Mouse (Mus musculus) left cerebral cortex, adult 9 months (tissue): ENCODE data around the gene Slc39a9.

Source experiments
- DNase-seq, 2 experiments: peaks; one replicate each; pipeline ENCODE4 v3.0.0; 2022; ENCODE audit warnings: low spot score in 2 of 2

Gene Slc39a9

DNA sequence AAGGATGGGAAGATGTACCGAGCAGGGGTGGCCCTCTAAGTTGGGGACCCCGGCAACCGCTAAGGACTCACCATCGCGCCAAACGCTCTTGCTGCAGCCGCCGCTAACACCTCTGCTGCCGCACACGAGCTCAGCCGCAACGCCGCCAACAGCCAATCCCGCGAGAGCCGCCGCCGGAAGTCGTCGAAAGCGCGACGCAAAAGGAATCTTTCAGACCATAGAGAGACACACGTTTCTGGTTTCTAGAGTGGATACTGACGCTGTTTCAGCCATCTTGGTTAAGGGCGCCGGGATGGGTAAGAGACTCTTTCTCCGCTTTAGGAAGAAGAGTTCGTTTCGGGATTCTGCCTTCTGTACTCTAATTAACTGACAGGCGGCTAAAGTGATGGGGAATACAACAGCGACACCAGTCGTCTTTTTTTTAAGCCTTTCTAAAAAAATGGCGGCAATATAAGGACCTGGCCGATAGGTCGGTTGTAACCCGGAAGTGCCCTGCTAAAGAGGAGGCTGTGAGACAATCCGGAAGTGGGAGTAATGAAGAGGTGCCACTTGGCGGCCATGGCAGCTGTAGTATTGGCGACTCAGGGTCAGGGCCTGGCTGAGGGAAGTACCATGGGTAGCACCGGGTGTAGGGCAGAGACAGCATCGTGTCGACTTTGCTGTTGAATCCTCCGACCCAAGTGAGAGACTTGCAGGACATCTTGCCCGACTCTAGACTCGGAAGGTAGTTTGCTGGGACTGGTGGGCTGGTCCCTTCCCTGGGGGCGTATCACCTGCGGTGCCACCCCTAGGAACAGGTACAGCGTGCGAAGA, at the start of gene Slc39a9, which contains the start of gene Erh:
Gene Slc39a9, plus strand, starts transcription at position 191 of the 813 bp plus-strand sequence.
Gene Erh, minus strand, starts transcription at position 649 of the 813 bp plus-strand sequence.
- DNase-seq, result peak; percentile 90 to 94

DNA sequence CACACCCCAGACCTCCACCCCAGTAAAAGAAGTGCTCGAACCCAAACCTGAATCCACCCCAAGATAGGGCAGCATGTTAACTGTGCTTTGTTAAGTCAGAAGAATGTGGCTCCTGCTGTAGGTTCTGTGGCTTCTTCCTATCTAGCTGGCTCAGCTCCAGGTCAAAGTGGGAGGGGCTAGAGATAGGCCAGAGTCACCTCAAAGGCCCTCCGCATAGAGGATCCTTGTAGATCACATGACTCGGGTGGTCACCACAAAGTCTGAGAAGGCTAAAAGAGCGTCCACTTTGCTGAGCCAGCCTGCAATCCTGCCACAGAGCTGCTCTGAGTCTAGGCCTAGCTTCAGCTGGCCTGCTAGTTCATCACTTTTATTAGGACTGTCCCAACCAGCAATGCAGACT, 49.5 kb upstream of the Slc39a9 start:
- DNase-seq, result no peak

DNA sequence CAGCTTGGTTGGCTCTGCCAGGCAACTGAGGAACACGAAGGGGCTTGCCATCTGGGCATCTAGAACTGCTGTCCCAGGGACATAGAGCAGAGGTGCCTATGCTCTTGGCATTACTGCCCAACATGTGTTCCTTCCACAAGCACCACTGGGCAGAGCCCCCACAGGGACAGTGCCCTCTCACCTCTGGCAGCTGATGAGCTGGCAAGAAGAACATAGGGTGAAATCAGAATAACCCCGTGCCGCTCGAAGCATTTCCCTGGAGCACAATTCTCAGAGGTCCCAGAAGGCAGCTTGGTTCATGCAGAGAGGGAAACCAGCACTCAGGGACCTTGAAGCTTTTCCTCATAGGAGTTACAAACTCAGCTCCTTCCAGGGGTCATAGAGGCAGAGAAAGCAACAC, 48.9 kb upstream of the Slc39a9 start:
- DNase-seq, result no peak

DNA sequence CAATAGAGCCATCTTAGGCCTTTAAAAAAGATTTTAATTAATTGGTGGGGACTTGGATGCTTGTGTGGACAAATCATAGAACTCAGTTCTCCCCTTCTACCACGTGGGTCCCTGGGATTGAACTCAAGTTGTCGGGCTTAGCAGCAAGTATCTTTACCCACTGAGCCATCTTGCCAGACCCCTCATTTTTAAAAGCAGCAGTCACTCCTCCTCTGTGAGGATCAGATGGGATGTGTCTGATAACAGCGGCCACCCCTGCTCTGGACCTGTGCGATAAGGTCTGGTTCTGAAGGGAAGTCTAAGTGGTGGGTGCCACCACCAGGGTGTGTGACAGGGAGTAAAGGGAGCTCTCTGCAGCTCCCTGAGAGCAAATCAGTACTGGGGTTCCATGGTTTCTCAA, 48.1 kb upstream of the Slc39a9 start:
- no peak for DNase-seq

DNA sequence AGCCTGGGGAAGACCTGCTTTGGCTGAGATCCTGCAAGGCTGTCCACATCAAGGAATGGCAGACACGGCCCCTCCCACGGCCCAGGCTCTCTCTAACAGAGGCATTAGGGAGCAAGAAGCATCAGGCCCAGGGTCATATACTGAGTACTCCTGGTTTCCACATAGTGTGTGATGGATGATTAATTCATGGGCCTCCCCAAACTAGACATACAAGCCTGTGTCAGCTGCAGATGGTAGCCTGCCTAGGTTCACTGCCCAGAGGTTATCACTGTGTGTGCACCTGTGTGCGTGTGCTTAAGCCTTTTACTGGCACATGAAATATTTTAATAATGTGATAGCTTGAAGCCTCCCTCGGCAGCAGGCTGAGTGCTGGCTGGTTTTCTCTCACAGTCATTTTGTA, 47.7 kb upstream of the Slc39a9 start:
- no peak for DNase-seq

DNA sequence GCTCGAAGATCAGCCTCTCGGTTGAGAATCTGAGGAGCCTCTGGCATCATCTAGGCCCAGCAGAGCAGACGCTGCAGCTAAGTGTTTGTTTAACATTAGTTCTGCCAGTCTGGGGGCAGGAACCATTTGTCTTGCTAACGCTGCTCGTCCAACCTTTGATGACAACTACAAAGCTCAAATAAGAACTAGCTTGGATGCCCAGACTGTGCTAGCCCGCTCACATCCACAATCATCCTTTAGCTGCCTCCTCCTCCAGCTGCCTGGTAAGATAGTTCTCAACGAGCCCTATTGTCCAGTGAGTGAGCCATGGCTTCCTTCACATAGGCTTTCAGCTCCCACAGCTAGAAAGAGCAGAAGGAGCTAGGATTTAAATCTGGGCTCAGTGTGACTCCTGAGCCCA, 45.4 kb upstream of the Slc39a9 start:
- no peak for DNase-seq

DNA sequence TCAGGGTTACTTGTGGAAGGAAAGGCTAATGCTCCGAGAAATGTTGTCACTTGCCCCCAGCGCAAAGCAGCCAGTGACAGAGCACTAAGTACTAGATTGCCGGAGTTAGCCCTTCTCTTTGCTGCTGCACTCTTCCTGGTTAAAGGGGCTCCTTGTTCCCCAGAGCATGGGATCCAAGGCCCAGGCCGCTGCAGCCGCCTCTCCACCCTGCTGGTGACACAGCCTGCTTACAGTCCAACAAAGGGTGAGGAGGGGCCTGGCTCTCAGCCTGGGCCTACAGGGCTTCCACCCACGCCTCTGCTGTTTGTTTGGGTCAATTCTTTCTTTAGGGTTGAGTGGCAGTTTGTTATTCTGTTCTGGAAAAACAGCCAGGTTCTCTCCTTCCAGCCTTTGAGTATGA, 44.9 kb upstream of the Slc39a9 start:
- peak in 1 of 2 experiments; percentile 50 for DNase-seq

DNA sequence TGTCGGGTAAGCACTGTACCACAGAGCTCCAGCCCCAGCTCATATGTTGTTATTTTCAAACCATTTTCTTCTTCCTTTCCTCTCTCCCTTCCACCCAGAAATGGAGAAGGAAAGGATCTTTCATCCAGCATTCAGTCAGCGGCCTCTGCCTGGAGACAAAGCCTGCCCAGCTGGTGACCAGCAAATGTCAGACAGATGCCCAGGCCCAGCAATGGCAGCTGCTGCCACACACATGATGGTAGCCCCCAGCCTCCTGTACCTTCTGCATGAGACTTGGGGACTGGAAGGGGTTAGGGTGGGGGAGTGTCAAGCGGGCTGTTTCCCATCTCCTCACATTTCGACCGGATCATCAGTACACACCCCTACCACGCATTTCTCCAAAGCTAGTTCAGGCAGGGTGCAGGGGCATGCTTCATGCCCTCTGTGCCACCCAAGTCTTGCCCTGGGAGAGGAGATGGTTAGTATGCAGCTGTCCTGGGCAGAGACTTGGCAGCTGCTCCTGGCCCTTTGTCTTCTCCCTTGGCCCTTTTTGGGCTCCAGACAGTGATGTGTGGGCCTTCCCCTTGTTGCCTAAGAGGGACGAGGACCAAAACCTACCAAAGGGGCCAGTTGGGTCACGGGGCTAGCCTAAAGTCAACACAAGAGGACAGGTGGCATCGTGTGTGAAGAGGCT, 42.0 kb upstream of the Slc39a9 start:
- no peak for DNase-seq

DNA sequence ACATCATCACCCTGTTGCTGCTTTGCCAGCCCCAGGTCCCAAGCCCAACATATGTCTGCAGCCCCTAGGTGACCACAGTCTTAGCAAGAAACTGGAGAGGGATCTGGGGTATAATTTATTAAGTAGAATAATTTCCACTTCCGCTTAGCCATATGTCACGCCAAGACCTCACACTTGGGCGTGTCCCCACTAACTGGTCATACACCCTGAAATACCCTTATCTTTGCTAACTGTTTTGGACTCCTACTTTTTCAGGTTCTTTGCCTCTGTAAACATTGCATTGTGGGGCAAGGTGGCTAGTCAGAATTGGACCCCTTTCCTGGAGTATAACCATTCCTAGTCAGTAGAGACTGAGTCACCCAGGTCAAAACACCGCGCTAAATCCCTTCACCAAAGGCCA, 41.3 kb upstream of the Slc39a9 start:
- DNase-seq, result no peak

DNA sequence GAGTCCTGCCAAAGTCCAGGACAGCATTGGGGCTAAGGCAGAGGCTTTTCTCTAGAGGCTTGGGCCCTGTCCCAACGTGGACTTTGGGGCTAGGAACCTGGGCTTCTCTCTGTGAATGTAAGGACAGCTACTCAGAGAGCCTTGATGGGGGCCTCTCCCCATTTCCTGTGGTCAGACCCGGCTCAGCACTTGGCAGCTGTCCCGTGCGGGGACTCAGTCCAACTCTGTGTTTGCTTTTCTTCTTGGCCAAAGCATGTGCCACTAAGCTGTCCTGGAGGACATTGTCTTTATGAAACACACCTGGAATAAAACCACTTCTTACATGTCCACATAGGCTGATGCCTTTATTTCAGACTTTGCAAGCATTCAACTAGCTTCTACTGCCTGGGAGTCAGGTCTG, 40.1 kb upstream of the Slc39a9 start:
- no peak for DNase-seq

DNA sequence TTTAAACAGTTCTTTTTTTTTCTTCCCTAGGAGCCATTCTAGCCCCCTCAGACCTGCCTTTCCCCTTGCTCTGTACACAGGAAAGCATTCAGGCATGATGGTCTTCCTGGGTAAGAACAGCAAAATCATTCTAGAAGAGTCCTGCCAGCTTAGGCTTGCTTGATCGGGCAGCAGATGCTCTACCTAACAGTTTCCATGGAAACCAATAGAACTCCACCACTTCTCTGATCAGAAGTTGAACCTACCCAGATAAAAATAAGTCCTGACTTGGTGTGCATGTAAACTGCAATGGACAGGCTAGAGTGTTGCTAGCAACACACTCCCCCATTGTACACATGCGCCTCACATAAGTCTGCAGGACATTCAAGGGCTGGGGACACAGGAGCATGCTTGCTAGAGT, 39.5 kb upstream of the Slc39a9 start:
- DNase-seq, result peak in 1 of 2 experiments; percentile 32

DNA sequence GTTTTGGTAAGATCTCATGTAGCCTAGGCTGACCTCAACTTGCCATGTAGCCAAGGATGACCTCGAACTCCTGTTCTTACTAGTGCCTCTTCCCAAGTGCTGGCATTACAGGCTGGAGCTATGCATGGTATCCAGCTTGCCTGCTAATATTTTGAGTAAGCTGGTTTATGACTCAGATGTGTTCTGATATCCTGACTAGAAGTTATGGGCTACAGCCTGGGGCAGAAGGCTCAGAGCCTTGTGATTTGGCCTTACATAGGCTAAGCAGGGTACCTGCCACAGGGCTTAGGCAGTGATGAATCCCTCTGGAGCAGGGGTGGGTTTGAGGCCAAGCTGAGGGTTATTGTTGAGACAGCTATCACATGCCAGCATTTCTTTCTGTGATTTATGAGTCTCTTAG, 35.1 kb upstream of the Slc39a9 start:
- no peak for DNase-seq

DNA sequence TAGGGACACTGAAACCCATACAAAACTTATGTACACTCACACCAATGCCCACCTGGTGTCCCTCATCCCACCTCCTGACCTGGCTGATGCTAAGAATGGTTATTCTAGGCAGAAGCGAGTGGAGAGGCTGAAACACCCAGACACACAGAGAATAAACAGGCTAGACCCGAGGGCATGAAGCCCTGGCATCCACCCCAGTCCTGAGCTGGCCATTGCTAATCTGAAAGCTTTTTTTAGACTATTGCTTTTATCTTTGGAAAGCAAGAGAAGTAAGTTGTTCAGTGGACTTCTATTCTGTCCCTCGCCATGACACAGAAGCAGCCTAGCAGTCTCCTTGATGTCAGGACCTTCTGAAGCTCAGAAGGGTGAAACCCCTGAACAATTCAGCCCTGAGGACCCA, 33.8 kb upstream of the Slc39a9 start:
- no peak for DNase-seq

DNA sequence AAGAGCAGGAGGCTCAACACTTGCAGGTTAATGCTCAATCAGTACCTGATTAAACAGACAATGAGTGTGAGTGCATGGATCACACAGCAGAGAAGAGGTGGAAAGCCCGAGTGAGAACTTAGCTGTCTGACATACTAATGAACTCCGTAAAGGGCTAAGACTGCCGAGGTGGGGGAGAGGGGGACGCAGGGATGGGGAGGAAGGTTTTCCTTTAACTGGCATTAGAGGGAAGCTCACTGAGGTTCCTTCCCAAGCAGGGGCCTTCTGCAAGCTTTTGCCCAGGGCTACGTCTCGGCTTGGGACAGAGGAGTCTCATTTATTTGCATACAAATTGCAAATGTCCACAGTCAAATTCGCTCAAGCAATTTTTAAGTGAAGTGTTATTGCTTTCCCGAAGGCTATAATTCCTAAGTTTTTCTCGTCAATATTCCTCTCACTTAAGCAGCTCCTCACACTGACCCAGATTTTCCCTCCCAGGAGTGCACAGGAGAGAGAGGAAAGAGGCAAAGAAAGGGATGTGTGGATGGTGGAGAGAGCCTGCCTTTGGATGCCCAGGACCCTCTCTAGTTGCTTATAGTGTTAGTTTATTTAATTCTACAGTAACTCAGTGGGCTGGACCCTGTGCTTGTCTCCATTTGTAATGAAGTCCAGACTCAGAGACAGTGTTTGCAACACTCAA, 31.4 kb upstream of the Slc39a9 start:
- no peak for DNase-seq

DNA sequence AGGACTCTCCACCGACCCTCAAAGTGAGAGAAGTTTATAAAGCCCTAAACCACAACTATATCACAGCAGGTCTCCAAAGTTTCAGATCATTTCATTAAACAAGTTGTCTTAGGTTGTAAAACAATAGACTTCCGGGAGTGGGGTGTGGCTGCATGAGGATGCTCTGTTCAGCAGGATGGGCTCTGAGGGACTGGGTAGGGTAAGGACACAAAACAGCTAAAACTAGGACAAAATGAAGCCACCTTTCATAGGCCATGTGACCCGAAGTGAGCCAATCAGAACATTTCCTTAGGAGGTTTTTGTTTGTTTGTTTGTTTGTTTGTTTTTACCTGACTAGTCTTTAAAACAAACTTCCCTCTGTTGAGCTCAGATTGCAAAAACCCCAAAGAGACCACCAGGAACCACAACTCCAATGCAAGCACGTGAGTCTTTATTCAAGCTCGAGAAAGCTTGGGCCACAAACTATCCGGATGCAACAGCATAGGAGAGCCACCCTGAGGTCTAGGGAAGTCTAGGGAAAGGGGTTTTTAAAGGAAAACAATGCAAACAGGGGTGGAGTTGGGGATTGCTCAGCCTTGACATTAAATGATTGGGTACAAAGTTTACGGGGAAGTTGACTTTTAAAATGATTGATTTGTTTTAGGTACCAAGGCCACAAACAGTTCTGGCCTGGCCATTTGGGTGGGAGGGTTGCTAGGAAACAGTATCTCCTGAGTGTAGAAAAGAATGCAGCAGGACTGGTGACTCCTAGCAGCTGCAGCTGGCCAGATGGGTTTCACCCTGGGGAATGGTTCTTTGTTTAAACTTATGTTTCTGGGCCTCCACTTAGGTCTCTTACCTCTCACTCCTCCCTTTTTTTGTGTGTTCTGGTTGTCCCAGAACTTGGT, 28.1 kb upstream of the Slc39a9 start:
- no peak for DNase-seq

DNA sequence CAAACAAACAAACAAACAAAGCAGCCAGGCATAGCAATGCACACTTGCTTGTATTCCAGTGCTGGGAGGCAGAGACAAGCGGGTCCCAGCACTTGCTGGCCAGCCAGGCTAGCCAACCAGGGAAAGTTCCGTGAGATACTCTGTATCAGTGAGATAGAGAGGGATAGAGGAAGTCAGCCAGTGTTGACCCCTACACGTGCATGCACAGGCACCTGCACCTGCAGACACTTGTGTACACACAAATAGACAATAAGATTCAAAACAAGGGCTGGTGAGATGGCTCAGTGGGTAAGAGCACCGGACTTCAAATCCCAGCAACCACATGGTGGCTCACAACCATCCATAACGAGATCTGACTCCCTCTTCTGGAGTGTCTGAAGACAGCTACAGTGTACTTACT, 23.2 kb upstream of the Slc39a9 start:
- DNase-seq, result no peak

DNA sequence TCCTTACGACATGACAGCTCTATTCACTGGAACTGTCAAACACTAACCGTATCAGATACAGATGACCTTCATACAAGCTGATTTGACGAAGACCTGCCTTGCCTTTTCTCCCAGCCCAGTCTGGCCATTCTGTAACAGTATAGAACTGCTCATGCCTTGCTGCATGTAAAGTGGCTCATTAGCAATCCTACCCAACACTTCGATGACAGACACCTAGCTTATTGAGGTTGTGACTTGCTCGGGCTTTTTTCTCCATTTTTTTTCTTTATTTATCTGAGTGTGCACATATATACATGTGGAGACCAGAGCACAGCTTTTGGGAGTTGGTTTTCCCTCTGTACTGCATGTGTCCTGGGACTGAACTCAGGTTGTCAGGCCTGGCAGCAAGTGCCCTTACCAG, 11.9 kb upstream of the Slc39a9 start:
- no peak for DNase-seq

DNA sequence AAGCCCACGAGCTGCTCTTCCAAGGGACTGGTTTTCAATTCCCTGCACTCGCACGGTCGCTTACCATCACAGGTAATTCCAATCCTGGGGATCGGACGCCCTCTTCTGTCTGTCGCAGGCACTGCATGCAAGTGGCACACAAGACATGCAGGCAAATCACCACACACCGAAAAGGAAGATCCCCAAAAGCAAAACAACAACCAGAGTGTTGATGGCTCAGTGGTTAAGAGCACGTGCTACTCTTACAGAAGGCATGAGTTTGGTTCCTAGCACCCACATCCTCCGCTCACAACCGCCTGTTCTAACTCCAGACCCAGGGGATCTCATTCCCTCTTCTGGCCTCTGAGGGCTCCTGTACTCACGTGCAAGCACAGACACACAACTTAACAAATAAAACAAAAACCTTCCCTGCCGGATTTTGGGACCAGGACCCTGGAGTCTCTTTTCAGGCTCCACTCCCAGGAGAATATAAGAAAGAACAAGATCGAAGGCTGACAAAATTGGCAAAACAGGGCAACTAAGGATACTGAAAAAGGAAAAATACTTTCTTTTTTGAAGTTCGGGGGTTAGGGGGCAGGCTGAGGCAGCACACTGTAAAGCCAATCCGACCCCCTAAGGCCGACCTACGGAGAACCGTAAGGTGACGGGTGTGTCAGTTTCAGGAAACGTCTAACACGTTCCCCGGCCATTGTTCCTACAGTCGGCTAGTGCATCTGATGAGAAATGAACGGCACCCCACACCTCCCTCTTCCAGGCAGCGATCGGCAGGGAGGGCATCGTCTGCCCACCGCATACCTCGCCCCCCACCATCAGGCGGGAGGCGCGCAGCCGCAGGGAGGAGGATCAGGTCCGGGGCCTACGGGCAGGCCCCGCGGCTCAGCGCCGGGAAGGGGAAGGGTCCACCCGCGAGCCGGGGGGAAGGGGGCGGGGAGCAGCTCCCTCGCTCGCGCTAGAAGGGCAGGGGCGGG, 674 bp upstream of the Slc39a9 start:
- DNase-seq, result peak in 1 of 2 experiments; percentile 26

DNA sequence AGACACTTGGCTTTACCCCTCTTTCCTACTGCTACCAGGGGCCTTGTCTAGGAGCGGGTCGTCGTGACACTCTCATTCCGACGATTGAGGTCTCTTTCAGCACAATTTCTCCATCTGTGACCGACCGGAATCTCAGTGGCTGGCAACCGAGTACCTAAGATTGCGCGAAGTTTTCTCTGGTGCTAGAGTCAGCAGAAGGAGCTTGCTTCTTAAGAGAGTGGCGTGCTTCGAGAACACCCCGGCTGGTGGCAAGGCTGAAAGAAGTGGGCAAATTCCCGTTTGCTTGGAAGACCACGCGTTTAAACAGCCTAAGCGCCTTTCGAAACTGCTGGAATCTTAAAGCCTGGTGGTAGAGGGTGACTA, 804 bp downstream of the Slc39a9 start:
- peak in 1 of 2 experiments; percentile 7 for DNase-seq

DNA sequence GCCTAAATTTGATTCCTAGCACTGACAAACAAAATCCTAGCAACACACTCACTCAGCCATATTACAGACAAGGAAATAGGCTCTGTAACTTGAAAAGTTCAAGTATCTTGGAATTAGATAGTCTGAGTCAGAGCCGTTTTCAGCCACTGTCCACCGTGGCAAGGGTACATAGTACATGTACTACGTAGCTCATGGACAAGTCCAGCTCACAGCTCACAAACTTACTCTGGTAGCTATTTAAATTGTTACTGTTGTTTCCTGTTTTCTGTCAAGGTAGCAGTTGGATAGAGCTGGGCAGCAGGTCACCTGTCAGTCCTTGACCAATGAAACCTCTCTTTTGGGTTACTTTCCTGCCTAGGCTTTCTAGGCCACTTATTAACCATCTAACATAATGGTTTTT, 2.7 kb downstream of the Slc39a9 start:
- DNase-seq, result no peak
